Comparison of ENCODE assay signal across 22 mouse cellular contexts in genomic region chr2:174753197-174753596, GRCm38 (mm10). TPM values are rescaled to one million over a fixed set of nuclear protein-coding genes. Genes with fewer than 3 reads are reported as not detected.
"Had no signal": no experiment of that assay in that cellular context is flagged by ENCODE, and none has a peak within 500 bp of the region (broad histone marks: within the 10 kb centered on the region; RNA-seq: fewer than 3 reads in every experiment).

No protein-coding gene starts in this region.

- H3K27me3 ChIP-seq: limb, embryonic 15.5 days; liver, embryonic 12.5 days; midbrain, embryonic 12.5 days; neural tube, embryonic 13.5 days; neural tube, embryonic 15.5 days; stomach, embryonic 15.5 days had no signal

- H3K27ac ChIP-seq: limb, embryonic 15.5 days; liver, embryonic 12.5 days; liver, embryonic 14.5 days; midbrain, embryonic 10.5 days; midbrain, embryonic 12.5 days; neural tube, embryonic 13.5 days; neural tube, embryonic 15.5 days; stomach, embryonic 15.5 days had no signal

- DNase-seq: lung, postnatal 14 days; lung, postnatal 36 days; midbrain, embryonic 14.5 days; retina, postnatal 1 day; right cerebral cortex, adult 18-20 months; right cerebral cortex, postnatal 25 days; right cerebral cortex, postnatal 4 days; spleen, adult 18-20 months; thymus, adult 2 months; thymus, postnatal 25 days; thymus, postnatal 4 days had no signal

- H3K9me3 ChIP-seq: limb, embryonic 15.5 days; liver, embryonic 12.5 days; midbrain, embryonic 10.5 days; midbrain, embryonic 12.5 days; neural tube, embryonic 13.5 days; neural tube, embryonic 15.5 days; stomach, embryonic 15.5 days had no signal

- H3K4me1 ChIP-seq: liver, embryonic 12.5 days; midbrain, embryonic 10.5 days; midbrain, embryonic 12.5 days; neural tube, embryonic 13.5 days; neural tube, embryonic 15.5 days had no signal

- ATAC-seq: liver, embryonic 12.5 days; midbrain, embryonic 16.5 days had no signal

- H3K9ac ChIP-seq: limb, embryonic 15.5 days; liver, embryonic 12.5 days; liver, embryonic 14.5 days; midbrain, embryonic 12.5 days; neural tube, embryonic 13.5 days; neural tube, embryonic 15.5 days; stomach, embryonic 15.5 days had no signal

- H3K4me3 ChIP-seq: limb, embryonic 15.5 days; liver, embryonic 12.5 days; midbrain, embryonic 10.5 days; midbrain, embryonic 12.5 days; myocyte; neural tube, embryonic 13.5 days; neural tube, embryonic 15.5 days; stomach, embryonic 15.5 days had no signal

- H3K36me3 ChIP-seq: limb, embryonic 15.5 days; liver, embryonic 12.5 days; midbrain, embryonic 10.5 days; midbrain, embryonic 12.5 days; neural tube, embryonic 13.5 days; neural tube, embryonic 15.5 days; stomach, embryonic 15.5 days had no signal

- H3K4me2 ChIP-seq: limb, embryonic 15.5 days; liver, embryonic 12.5 days; midbrain, embryonic 12.5 days; neural tube, embryonic 13.5 days; neural tube, embryonic 15.5 days; stomach, embryonic 15.5 days had no signal

RNA-seq across cellular contexts. Expression of gene Edn3, which starts 7.2 kb away (rescaled TPM):
- polyA plus RNA-seq: liver, adult 2 months; myocyte had no signal
